ENCODE assay signal across 29 mouse cellular contexts in the genomic region with DNA sequence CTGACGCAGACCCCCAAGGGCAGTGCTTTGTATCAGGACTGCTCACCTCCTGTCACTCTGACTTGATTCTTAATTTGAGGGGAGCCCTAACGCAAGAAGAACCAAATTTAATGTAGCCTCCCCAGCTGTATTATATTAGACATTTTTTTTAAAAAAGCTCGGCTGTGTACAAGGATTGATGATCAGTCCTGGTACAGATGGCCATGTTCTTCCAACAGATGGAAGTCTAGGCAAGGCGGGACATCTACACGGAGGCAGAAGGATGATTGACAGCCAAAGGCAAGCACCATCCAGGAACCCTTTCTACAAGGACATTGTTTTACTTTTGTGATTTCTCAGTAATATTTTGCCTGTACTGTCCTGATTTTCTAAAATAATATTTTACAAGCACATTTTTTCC. TPM values are rescaled to one million over a fixed set of nuclear protein-coding genes. Genes with fewer than 3 reads are reported as not detected.
DNase-seq lines count a peak whose midpoint lies in the region; ATAC-seq and TF ChIP-seq lines count a peak whose summit lies in the region.
"Had no signal": no experiment of that assay in that cellular context is flagged by ENCODE, and none has a peak within 500 bp of the region (broad histone marks: within the 10 kb centered on the region; RNA-seq: fewer than 3 reads in every experiment).

No protein-coding gene starts in this region.

- 81% methylated on average over 5 of the region's 5 CpGs for WGBS in midbrain, postnatal 0 days
- 77% methylated on average over 5 of the region's 5 CpGs for WGBS in midbrain, embryonic 10.5 days
- 51% methylated on average over 5 of the region's 5 CpGs for WGBS in forebrain, postnatal 0 days

- no peaks in the 10 kb centered on the region for H3K36me3 ChIP-seq in midbrain, postnatal 0 days (ENCODE audit: insufficient read depth, low read length)
- H3K36me3 ChIP-seq in midbrain, embryonic 10.5 days = no peaks in the 10 kb centered on the region
- H3K36me3 ChIP-seq in forebrain, postnatal 0 days (ENCODE audit: insufficient read depth) = no peaks in the 10 kb centered on the region
- H3K36me3 ChIP-seq: embryonic facial prominence, embryonic 12.5 days; G1E; heart, embryonic 12.5 days; liver, embryonic 13.5 days; neural tube, embryonic 13.5 days had no signal

- H3K9ac ChIP-seq in midbrain, postnatal 0 days (replicated peaks; ENCODE audit: low read length, poor library complexity, severe bottlenecking) = no peak overlapping the region
- no peak overlapping the region for H3K9ac ChIP-seq in forebrain, postnatal 0 days
- H3K9ac ChIP-seq: embryonic facial prominence, embryonic 12.5 days; heart, embryonic 12.5 days; liver, embryonic 13.5 days; neural tube, embryonic 13.5 days had no signal

- no peaks in the 10 kb centered on the region for H3K9me3 ChIP-seq in midbrain, postnatal 0 days (ENCODE audit: low read length)
- no peaks in the 10 kb centered on the region for H3K9me3 ChIP-seq in midbrain, embryonic 10.5 days (replicated peaks)
- H3K9me3 ChIP-seq in forebrain, postnatal 0 days (ENCODE audit: low read length) = no peaks in the 10 kb centered on the region
- H3K9me3 ChIP-seq: embryonic facial prominence, embryonic 12.5 days; heart, embryonic 12.5 days; liver, embryonic 13.5 days; megakaryocyte, embryonic 14.5 days; neural tube, embryonic 13.5 days had no signal

- H3K4me2 ChIP-seq in midbrain, postnatal 0 days (ENCODE audit: low read depth, low read length, poor library complexity, severe bottlenecking) = no peak overlapping the region
- H3K4me2 ChIP-seq in forebrain, postnatal 0 days (ENCODE audit: low read depth) = no peak overlapping the region
- H3K4me2 ChIP-seq: embryonic facial prominence, embryonic 12.5 days; heart, embryonic 12.5 days; liver, embryonic 13.5 days; neural tube, embryonic 13.5 days had no signal

- no peaks in the 10 kb centered on the region for H3K27me3 ChIP-seq in midbrain, postnatal 0 days (ENCODE audit: insufficient read depth, low read length)
- H3K27me3 ChIP-seq in midbrain, embryonic 10.5 days (ENCODE audit: low read depth, poor library complexity, severe bottlenecking) = no peaks in the 10 kb centered on the region
- H3K27me3 ChIP-seq in forebrain, postnatal 0 days (ENCODE audit: insufficient read depth, low read length) = no peaks in the 10 kb centered on the region
- H3K27me3 ChIP-seq: CH12.LX; embryonic facial prominence, embryonic 12.5 days; heart, embryonic 12.5 days; liver, embryonic 13.5 days; megakaryocyte, embryonic 14.5 days; neural tube, embryonic 13.5 days; Patski had no signal

- peak; percentile 39; the same call in 1 of the 2 replicates for ATAC-seq in frontal cortex, adult (ENCODE audit: low TSS enrichment)
- no peak for ATAC-seq in midbrain, postnatal 0 days (ENCODE audit: low FRiP score)
- peak; percentile 70; the same call in 1 of the 2 replicates for ATAC-seq in forebrain, postnatal 0 days
- ATAC-seq: inflammation-experienced regulatory T-cells, adult 6 months; Patski had no signal

- H3K4me3 ChIP-seq in midbrain, postnatal 0 days (ENCODE audit: low read depth, low read length) = no peak overlapping the region
- no peak overlapping the region for H3K4me3 ChIP-seq in midbrain, embryonic 10.5 days
- H3K4me3 ChIP-seq in forebrain, postnatal 0 days (ENCODE audit: low read depth, low read length) = no peak overlapping the region
- H3K4me3 ChIP-seq: embryonic facial prominence, embryonic 12.5 days; heart, embryonic 12.5 days; liver, embryonic 13.5 days; megakaryocyte, embryonic 14.5 days; myocyte; neural tube, embryonic 13.5 days had no signal

- no peak overlapping the region for H3K27ac ChIP-seq in midbrain, postnatal 0 days (ENCODE audit: low read depth, low read length)
- no peak overlapping the region for H3K27ac ChIP-seq in midbrain, embryonic 10.5 days (replicated peaks)
- 0 out of 2 replicates have a peak overlapping the region, but pooled peaks have one; percentile 35 for H3K27ac ChIP-seq in forebrain, postnatal 0 days (ENCODE audit: low read depth, low read length)
- H3K27ac ChIP-seq: embryonic facial prominence, embryonic 12.5 days; kidney, postnatal 0 days; liver, embryonic 13.5 days; neural tube, embryonic 13.5 days had no signal

- TF ChIP-seq CTCF in midbrain, postnatal 0 days (IDR thresholded peaks at IDR 0.05) = no peak
- no peak for TF ChIP-seq CTCF in forebrain, postnatal 0 days (IDR thresholded peaks at IDR 0.05; ENCODE audit: low read depth)

- DNase-seq in frontal cortex, postnatal 10 days (ENCODE audit: low spot score in 2 of 2) = no peak
- DNase-seq in midbrain, postnatal 0 days (ENCODE audit: low spot score) = peak; percentile 12
- DNase-seq in midbrain, embryonic 10.5 days (ENCODE audit: low spot score) = no peak
- no peak for DNase-seq in forebrain, postnatal 0 days
- peak; percentile 63 to 74 for DNase-seq in layer of hippocampus, postnatal 36 days
- no peak for DNase-seq in heart, adult 9 months (ENCODE audit: low spot score in 2 of 2)
- no peak for DNase-seq in spleen, adult 18-20 months
- DNase-seq: adrenal gland, adult 2 months; B cell, adult 2 months; gastrocnemius, postnatal 14 days; heart, adult 11 months; heart, postnatal 10 days; kidney, adult 18-20 months; liver, embryonic 13.5 days; lung, adult 2 months; midbrain, embryonic 14.5 days; retina, postnatal 1 day; right cerebral cortex, postnatal 25 days had no signal

- peaks cover 6% of the 10 kb centered on the region; the same call in 1 of the 2 replicates for H3K4me1 ChIP-seq in midbrain, postnatal 0 days (ENCODE audit: insufficient read depth, low read length)
- peaks cover 16% of the 10 kb centered on the region for H3K4me1 ChIP-seq in midbrain, embryonic 10.5 days
- H3K4me1 ChIP-seq in forebrain, postnatal 0 days (ENCODE audit: insufficient read depth) = peaks cover 6% of the 10 kb centered on the region
- H3K4me1 ChIP-seq: embryonic facial prominence, embryonic 12.5 days; liver, embryonic 13.5 days; megakaryocyte, embryonic 14.5 days had no signal

RNA-seq across cellular contexts. Expression of gene Galnt3, which starts 48.3 kb away (rescaled TPM):
- 3.5 and 4.7 TPM in 2 replicates for total RNA-seq in midbrain, postnatal 0 days (2014; rRNA removed)
- polyA plus RNA-seq in midbrain, postnatal 0 days (2015; fragmentation: Nextera tagmentation; extraction: Ambion mirVana) = 1.3 and 1.5 TPM in 2 replicates
- polyA plus RNA-seq in midbrain, embryonic 10.5 days (2016; fragmentation: Nextera tagmentation; extraction: Ambion mirVana) = 0.30 and 0.82 TPM in 2 replicates
- 2.0 and 4.6 TPM in 2 replicates for total RNA-seq in forebrain, postnatal 0 days (2014; rRNA removed)
- 0.73 and 1.8 TPM in 2 replicates for polyA plus RNA-seq in forebrain, postnatal 0 days (2015; fragmentation: Nextera tagmentation; extraction: Ambion mirVana)
- 1 to 10 TPM; 7.8 to 7.9 TPM for total RNA-seq in layer of hippocampus, postnatal 36 days (2021)
- total RNA-seq: G1E; gastrocnemius, postnatal 14 days; heart, postnatal 10 days had no signal
- polyA plus RNA-seq: G1E had no signal

Comparison
In these comparisons a context has a peak if more than half of its experiments do, and no peak if none do; other contexts are left out.
1. DNase-seq: peak in midbrain, postnatal 0 days (single experiment) and layer of hippocampus, postnatal 36 days (2 of 2); none in frontal cortex, postnatal 10 days (0 of 2), midbrain, embryonic 10.5 days (single experiment), forebrain, postnatal 0 days (single experiment), heart, adult 9 months (0 of 2) and spleen, adult 18-20 months (0 of 2).